8 mouse cellular contexts compared by ENCODE assay signal in genomic region chr12:53248101-53248727, GRCm38 (mm10). TPM values are rescaled to one million over a fixed set of nuclear protein-coding genes. Genes with fewer than 3 reads are reported as not detected.
DNase-seq lines count a peak whose midpoint lies in the region; ATAC-seq lines count a peak whose summit lies in the region.

Gene Npas3, plus strand, starts transcription at chr12:53248677.

- no peaks in the 10 kb centered on the region for H3K36me3 ChIP-seq in forebrain, embryonic 11.5 days (ENCODE audit: control insufficient read depth, insufficient read depth, low read length)
- H3K36me3 ChIP-seq in hindbrain, embryonic 13.5 days, result no peaks in the 10 kb centered on the region
- no peaks in the 10 kb centered on the region for H3K36me3 ChIP-seq in limb, embryonic 11.5 days (ENCODE audit: control insufficient read depth, insufficient read depth, low read length)
- no peaks in the 10 kb centered on the region for H3K36me3 ChIP-seq in neural tube, embryonic 14.5 days (ENCODE audit: control insufficient read depth, insufficient read depth, low read length)

- H3K27me3 ChIP-seq in forebrain, embryonic 11.5 days (ENCODE audit: control insufficient read depth, insufficient read depth, low read length), result no peaks in the 10 kb centered on the region
- 0 out of 2 replicates have a peak, but pooled peaks cover 11% of the 10 kb centered on the region for H3K27me3 ChIP-seq in hindbrain, embryonic 13.5 days
- peaks cover 30% of the 10 kb centered on the region for H3K27me3 ChIP-seq in limb, embryonic 11.5 days (ENCODE audit: control insufficient read depth, insufficient read depth, low read length)
- no peaks in the 10 kb centered on the region for H3K27me3 ChIP-seq in neural tube, embryonic 14.5 days (ENCODE audit: control insufficient read depth, insufficient read depth, low read length)

- peak; percentile 84 for ATAC-seq in forebrain, embryonic 11.5 days (replicated peaks; ENCODE audit: low FRiP score)
- ATAC-seq in hindbrain, embryonic 13.5 days (ENCODE audit: low FRiP score), result peak; percentile 81
- 0 out of 2 replicates have a peak, but pooled peaks have one; percentile 38 for ATAC-seq in limb, embryonic 11.5 days (ENCODE audit: insufficient number of reproducible peaks, low FRiP score, low TSS enrichment, low read depth)
- ATAC-seq in neural tube, embryonic 14.5 days (ENCODE audit: low read depth), result peak; percentile 80
- no peak for ATAC-seq in activated CD4-positive, CD25-positive, alpha-beta regulatory T cell, adult 4 months

- under 1% methylated on average over 58 of the region's 62 CpGs for WGBS in forebrain, embryonic 11.5 days
- 0% methylated on average over 48 of the region's 62 CpGs for WGBS in hindbrain, embryonic 13.5 days
- under 1% methylated on average over 58 of the region's 62 CpGs for WGBS in limb, embryonic 11.5 days
- under 1% methylated on average over 56 of the region's 62 CpGs for WGBS in neural tube, embryonic 14.5 days

- H3K4me1 ChIP-seq in forebrain, embryonic 11.5 days (replicated peaks; ENCODE audit: control insufficient read depth, insufficient read depth, low read length), result peaks cover 14% of the 10 kb centered on the region
- peaks cover 44% of the 10 kb centered on the region for H3K4me1 ChIP-seq in hindbrain, embryonic 13.5 days (replicated peaks)
- H3K4me1 ChIP-seq in limb, embryonic 11.5 days (ENCODE audit: control insufficient read depth, insufficient read depth, low read length), result peaks cover 30% of the 10 kb centered on the region
- peaks cover 25% of the 10 kb centered on the region for H3K4me1 ChIP-seq in neural tube, embryonic 14.5 days (ENCODE audit: control insufficient read depth, insufficient read depth, low read length)

- H3K4me3 ChIP-seq in forebrain, embryonic 11.5 days (ENCODE audit: low read depth, low read length), result peak within 1 kb of the TSS; percentile 85
- H3K4me3 ChIP-seq in hindbrain, embryonic 13.5 days, result peak within 1 kb of the TSS; percentile 86
- H3K4me3 ChIP-seq in limb, embryonic 11.5 days (ENCODE audit: low read depth, low read length), result peak within 1 kb of the TSS; percentile 48
- H3K4me3 ChIP-seq in neural tube, embryonic 14.5 days (ENCODE audit: low read depth, low read length), result peak within 1 kb of the TSS; percentile 81

- H3K4me2 ChIP-seq in forebrain, embryonic 11.5 days (ENCODE audit: low read depth, low read length, severe bottlenecking), result peak within 1 kb of the TSS; percentile 52
- H3K4me2 ChIP-seq in hindbrain, embryonic 13.5 days, result peak within 1 kb of the TSS; percentile 96
- H3K4me2 ChIP-seq in limb, embryonic 11.5 days (ENCODE audit: low read depth, severe bottlenecking), result peak within 1 kb of the TSS; percentile 90
- peak within 1 kb of the TSS; percentile 96 for H3K4me2 ChIP-seq in neural tube, embryonic 14.5 days (ENCODE audit: low read depth, low read length)

- peak; percentile 33 for DNase-seq in gastrocnemius, postnatal 10 days
- no peak for DNase-seq in gastrocnemius, adult 18-20 months (ENCODE audit: low spot score)
- peak; percentile 40 for DNase-seq in adrenal gland, postnatal 14 days
- DNase-seq in forebrain, embryonic 11.5 days (ENCODE audit: low spot score), result peak; percentile 94
- peak; percentile 78 for DNase-seq in limb, embryonic 11.5 days (ENCODE audit: low spot score)

- peak within 1 kb of the TSS; percentile 89 for H3K9ac ChIP-seq in forebrain, embryonic 11.5 days (ENCODE audit: low read length)
- peak within 1 kb of the TSS; percentile 94 for H3K9ac ChIP-seq in hindbrain, embryonic 13.5 days
- peak within 1 kb of the TSS; percentile 51 for H3K9ac ChIP-seq in limb, embryonic 11.5 days (ENCODE audit: low read length)
- H3K9ac ChIP-seq in neural tube, embryonic 14.5 days (replicated peaks; ENCODE audit: low read depth, low read length), result peak within 1 kb of the TSS; percentile 80

- peak within 1 kb of the TSS; percentile 95 for H3K27ac ChIP-seq in forebrain, embryonic 11.5 days (ENCODE audit: low read depth, low read length)
- H3K27ac ChIP-seq in hindbrain, embryonic 13.5 days, result peak within 1 kb of the TSS; percentile 97
- H3K27ac ChIP-seq in limb, embryonic 11.5 days (replicated peaks; ENCODE audit: low read depth, low read length), result no peak within 1 kb of the TSS
- H3K27ac ChIP-seq in neural tube, embryonic 14.5 days (ENCODE audit: low read depth, low read length), result peak within 1 kb of the TSS; percentile 89

- H3K9me3 ChIP-seq in forebrain, embryonic 11.5 days (ENCODE audit: control insufficient read depth, low read length), result no peaks in the 10 kb centered on the region
- H3K9me3 ChIP-seq in hindbrain, embryonic 13.5 days, result no peaks in the 10 kb centered on the region
- H3K9me3 ChIP-seq in limb, embryonic 11.5 days (ENCODE audit: control insufficient read depth, low read length), result no peaks in the 10 kb centered on the region
- H3K9me3 ChIP-seq in neural tube, embryonic 14.5 days (ENCODE audit: control insufficient read depth, low read length), result no peaks in the 10 kb centered on the region

RNA-seq across cellular contexts. Expression of gene Npas3, which starts in this region (rescaled TPM):
- 1 to 10 TPM; 2.6 to 4.8 TPM for total RNA-seq in gastrocnemius, postnatal 10 days (2021)
- total RNA-seq in gastrocnemius, adult 18-20 months (2021), result under 1 TPM; 0.07 to 0.09 TPM
- total RNA-seq in adrenal gland, postnatal 14 days (2021), result 1.6 and 4.4 TPM in 2 replicates
- 20.8 and 22.5 TPM in 2 replicates for polyA plus RNA-seq in forebrain, embryonic 11.5 days (2014; fragmentation: Nextera tagmentation; extraction: Ambion mirVana)
- 22.3 and 25.0 TPM in 2 replicates for polyA plus RNA-seq in hindbrain, embryonic 13.5 days (2015; fragmentation: Nextera tagmentation; extraction: Ambion mirVana)
- polyA plus RNA-seq in limb, embryonic 11.5 days (2014; fragmentation: Nextera tagmentation; extraction: Ambion mirVana), result 1.8 and 2.3 TPM in 2 replicates
- 25.9 and 29.1 TPM in 2 replicates for polyA plus RNA-seq in neural tube, embryonic 14.5 days (2014; fragmentation: Nextera tagmentation; extraction: Ambion mirVana)
- polyA plus RNA-seq in activated CD4-positive, CD25-positive, alpha-beta regulatory T cell, adult 4 months (2017; shearing (Covaris generic)), result under 1 TPM in 1 of 2 experiments, not detected in 1; 0.05 TPM
